Mouse (Mus musculus) hindbrain, postnatal 0 days (tissue): ENCODE measurements around the gene Sart1. TPM values are rescaled to one million over a fixed set of nuclear protein-coding genes. Genes with fewer than 3 reads are reported as not detected.

Source experiments
- ATAC-seq: fragments of 200-750 bp; cut with Nextera tagmentation; 2 replicates; pipeline ENCODE4 v1.8.0; 2017; ENCODE audit warnings: mild to moderate bottlenecking, moderate TSS enrichment, moderate library complexity
- DNase-seq: peaks from one replicate; pipeline ENCODE4 v3.0.0-alpha.2; 2015; ENCODE audit warnings: low spot score
- H3K27ac ChIP-seq: fragments of 300-500 bp; sonication (generic); 2 replicates; pipeline ENCODE4 v1.5.1; 2014; ENCODE audit warnings: mild to moderate bottlenecking
- H3K27me3 ChIP-seq: fragments of 300-500 bp; sonication (generic); 2 replicates; pipeline ENCODE4 v1.6.1; 2014; ENCODE audit warnings: low read length, mixed read lengths; ENCODE audit not compliant: insufficient read depth
- H3K36me3 ChIP-seq: fragments of 300-500 bp; sonication (generic); 2 replicates; pipeline ENCODE4 v1.6.1; 2014; ENCODE audit warnings: low read length, mixed read lengths; ENCODE audit not compliant: insufficient read depth
- H3K4me1 ChIP-seq: fragments of 300-500 bp; sonication (generic); 2 replicates; pipeline ENCODE4 v1.6.1; 2014; ENCODE audit warnings: antibody characterized with exemption, low read length, mixed read lengths; ENCODE audit not compliant: insufficient read depth
- H3K4me2 ChIP-seq: fragments of 300-500 bp; sonication (generic); 2 replicates; pipeline ENCODE4 v1.6.1; 2014; ENCODE audit warnings: low read depth, mild to moderate bottlenecking, low read length, moderate library complexity, mixed read lengths
- H3K4me3 ChIP-seq: fragments of 300-500 bp; sonication (generic); 2 replicates; pipeline ENCODE4 v1.5.1; 2014; ENCODE audit warnings: low read length
- H3K9ac ChIP-seq: fragments of 300-500 bp; sonication (generic); replicated peaks from 2 replicates; pipeline ENCODE4 v1.6.1; 2014; ENCODE audit warnings: mild to moderate bottlenecking, low read length, moderate library complexity, mixed read lengths
- H3K9me3 ChIP-seq: fragments of 300-500 bp; sonication (generic); 2 replicates; pipeline ENCODE4 v1.6.1; 2016; ENCODE audit warnings: low read length, mixed read lengths
- CTCF ChIP-seq: IDR thresholded peaks from 2 replicates; pipeline ENCODE4 v1.5.1; 2016; ENCODE audit warnings: antibody characterized with exemption, control low read depth, low read depth
- WGBS: fragments of 180-500 bp; shearing (Covaris S2); extraction: QIAGEN DNeasy Blood & Tissue Kit; methylation state at CpG from one replicate; pipeline ENCODE4 v1.1.7; 2014; 5-methylcytosine and 5-hydroxymethylcytosine counted together
- polyA plus RNA-seq: library from polyadenylated mRNA; unstranded; fragments of >200 nt; fragmentation: Nextera tagmentation; extraction: Ambion mirVana; gene quantifications from 2 replicates; pipeline ENCODE4 v1.2.1, GENCODE M21; 2015
- total RNA-seq: library from RNA; depleted of rRNA; stranded (reverse); fragments of >200 nt; gene quantifications from 2 replicates; pipeline ENCODE4 v1.2.3, GENCODE M21; 2014

The Sart1 gene
- total and polyA plus RNA-seq, 2 experiments from 2014 or later = 30.5 to 45.0 TPM

DNA sequence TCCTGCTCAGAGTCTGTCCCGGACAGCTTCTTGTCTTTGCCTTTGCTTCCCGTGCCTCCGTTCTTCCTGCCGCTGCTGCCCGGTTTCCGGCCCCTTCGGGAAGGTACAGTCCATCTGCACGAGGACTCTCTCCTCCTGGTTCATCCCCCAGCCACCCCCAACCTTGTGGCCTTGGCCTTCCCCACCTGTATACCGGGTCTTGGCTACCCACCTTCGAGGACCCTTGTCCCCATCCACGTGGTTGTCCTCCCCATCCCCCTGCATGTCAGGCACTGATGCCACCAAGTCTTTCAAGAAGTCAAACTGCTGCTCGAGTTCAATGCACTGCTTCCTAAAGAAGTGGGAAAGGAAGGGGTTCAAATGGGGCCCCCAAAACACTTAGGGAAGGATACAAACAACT lies 35.1 kb upstream of the Sart1 start:
- ATAC-seq (no peak), DNase-seq (no peak)
- H3K9ac ChIP-seq = peak overlapping the region; percentile 94
- peak overlapping the region; percentile 90 for H3K4me2 ChIP-seq
- peaks cover 8% of the 10 kb centered on the region; the same call in 1 of the 2 replicates for H3K36me3 ChIP-seq
- peak overlapping the region; percentile 90 for H3K4me3 ChIP-seq
- H3K9me3 ChIP-seq = no peaks in the 10 kb centered on the region
- TF ChIP-seq CTCF = no peak
- H3K27me3 ChIP-seq = no peaks in the 10 kb centered on the region
- WGBS = 58% methylated on average over 12 of the region's 12 CpGs
- peaks cover 21% of the 10 kb centered on the region for H3K4me1 ChIP-seq
- H3K27ac ChIP-seq = peak overlapping the region; percentile 92; the same call in 1 of the 2 replicates

DNA sequence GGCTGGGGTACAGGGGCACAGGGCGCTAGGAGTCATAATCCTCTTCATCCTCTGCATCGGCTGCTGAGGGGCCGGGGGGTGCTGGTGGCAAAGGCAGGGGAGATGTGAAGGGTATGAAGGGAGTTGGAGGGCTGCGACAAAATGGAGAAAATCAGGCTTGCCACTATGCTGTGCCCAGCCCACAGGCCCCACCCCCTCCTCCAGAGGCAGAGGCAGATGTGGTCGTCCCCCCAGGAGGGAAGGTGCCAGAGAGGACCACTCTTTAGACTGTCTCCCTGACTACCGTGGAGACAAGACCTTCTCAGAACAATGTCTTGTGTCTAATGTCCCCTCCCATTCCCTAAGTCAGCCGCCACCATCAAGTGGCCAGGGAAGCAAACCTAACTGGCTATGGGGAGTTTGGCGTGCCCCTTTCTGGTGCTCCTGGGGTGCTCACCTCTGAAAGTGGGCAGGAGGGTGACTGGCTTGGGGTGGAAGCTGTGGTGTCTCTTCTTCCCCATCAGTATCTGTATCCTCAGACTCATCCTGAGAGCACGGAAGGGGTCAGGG lies 34.5 kb upstream of the Sart1 start:
- no peak for DNase-seq
- Histone ChIP-seq H3K9ac (peak overlapping the region; percentile 94; the same call in 1 of the 2 replicates), H3K36me3 (peaks cover 8% of the 10 kb centered on the region; the same call in 1 of the 2 replicates), H3K9me3 (no peaks in the 10 kb centered on the region), H3K27me3 (no peaks in the 10 kb centered on the region), H3K4me3 (peak overlapping the region; percentile 90; the same call in 1 of the 2 replicates), H3K4me1 (peaks cover 21% of the 10 kb centered on the region), H3K27ac (no peak overlapping the region), H3K4me2 (peak overlapping the region; percentile 90)
- no peak for ATAC-seq
- TF ChIP-seq CTCF = no peak
- 62% methylated on average over 9 of the region's 9 CpGs for WGBS

DNA sequence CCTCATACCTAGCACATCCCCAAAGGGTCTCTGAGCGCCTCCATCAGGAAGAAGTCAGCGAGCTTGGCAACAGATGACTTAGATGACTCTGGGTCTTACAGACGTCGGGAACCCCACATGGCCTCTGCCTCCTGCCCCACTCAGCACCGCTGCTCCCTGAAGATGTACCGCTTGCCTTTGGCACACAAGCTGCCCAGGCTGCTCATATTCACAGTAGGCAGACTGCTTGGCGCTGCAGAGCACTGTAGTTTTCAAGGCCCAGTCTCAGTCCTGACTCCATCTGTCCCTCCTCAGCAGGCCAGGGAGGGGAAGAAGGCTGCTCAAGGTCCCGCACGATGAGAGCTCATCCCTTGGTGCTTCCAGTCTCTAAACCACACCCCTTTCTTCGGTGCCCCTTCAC lies 33.8 kb upstream of the Sart1 start:
- H3K9me3 ChIP-seq = no peaks in the 10 kb centered on the region
- no peak for DNase-seq
- no peak overlapping the region for H3K4me3 ChIP-seq
- H3K9ac ChIP-seq = no peak overlapping the region
- no peak for ATAC-seq
- H3K4me1 ChIP-seq = peaks cover 21% of the 10 kb centered on the region
- WGBS = 76% methylated on average over 10 of the region's 10 CpGs
- H3K36me3 ChIP-seq = peaks cover 8% of the 10 kb centered on the region; the same call in 1 of the 2 replicates
- H3K27me3 ChIP-seq = no peaks in the 10 kb centered on the region
- no peak overlapping the region for H3K4me2 ChIP-seq
- no peak for TF ChIP-seq CTCF
- no peak overlapping the region for H3K27ac ChIP-seq

DNA sequence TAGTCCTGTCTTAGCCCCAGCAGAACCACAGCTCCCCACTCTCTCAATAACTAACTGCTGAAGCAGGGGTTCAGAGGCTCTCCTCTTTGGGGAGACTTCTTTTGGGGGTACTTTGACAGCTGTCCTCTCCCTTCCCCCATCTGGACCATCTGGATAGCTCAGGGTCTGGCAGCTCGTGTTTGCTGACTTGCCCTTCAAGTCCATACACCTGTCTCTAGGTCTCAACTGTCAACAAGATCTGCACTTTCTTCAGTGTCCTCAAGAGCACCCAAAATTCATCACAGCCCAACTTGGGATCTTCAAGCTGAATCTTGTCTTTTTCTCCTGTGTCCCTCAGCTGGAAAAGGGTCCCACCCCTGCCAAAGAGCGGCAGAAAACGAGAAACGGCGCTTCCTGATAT lies 33.3 kb upstream of the Sart1 start:
- H3K27me3 ChIP-seq = no peaks in the 10 kb centered on the region
- ATAC-seq (no peak), DNase-seq (no peak)
- H3K4me2 ChIP-seq = no peak overlapping the region
- H3K9ac ChIP-seq = no peak overlapping the region
- 86% methylated on average over 5 of the region's 5 CpGs for WGBS
- no peak overlapping the region for H3K4me3 ChIP-seq
- peaks cover 8% of the 10 kb centered on the region; the same call in 1 of the 2 replicates for H3K36me3 ChIP-seq
- H3K4me1 ChIP-seq = peaks cover 21% of the 10 kb centered on the region
- no peak overlapping the region for H3K27ac ChIP-seq
- H3K9me3 ChIP-seq = no peaks in the 10 kb centered on the region
- no peak for TF ChIP-seq CTCF

DNA sequence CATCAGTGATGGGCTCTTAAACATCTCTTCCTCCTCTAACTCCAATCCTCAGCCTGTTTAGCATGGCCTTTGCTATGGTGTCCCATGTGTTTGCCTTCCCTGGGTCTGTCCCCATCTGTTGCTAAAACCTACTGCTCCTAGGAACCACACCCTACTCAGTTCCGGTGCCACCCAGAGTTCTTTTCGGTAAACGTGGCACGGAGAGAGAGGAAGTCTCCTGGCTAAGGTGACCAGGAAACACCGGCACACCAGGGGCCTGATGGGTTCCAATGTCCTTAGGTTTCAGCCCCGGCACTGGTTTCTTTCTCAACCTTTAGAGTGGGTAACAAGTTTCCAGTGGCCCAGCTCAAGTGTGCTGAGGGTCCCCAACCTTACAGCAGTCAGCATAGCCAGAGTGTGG lies 32.1 kb upstream of the Sart1 start:
- Histone ChIP-seq H3K4me2 (no peak overlapping the region), H3K36me3 (peaks cover 8% of the 10 kb centered on the region; the same call in 1 of the 2 replicates), H3K27me3 (no peaks in the 10 kb centered on the region), H3K9ac (no peak overlapping the region), H3K27ac (no peak overlapping the region), H3K9me3 (no peaks in the 10 kb centered on the region), H3K4me1 (peaks cover 10% of the 10 kb centered on the region; the same call in 1 of the 2 replicates), H3K4me3 (no peak overlapping the region)
- DNase-seq (no peak), ATAC-seq (no peak)
- 93% methylated on average over 6 of the region's 6 CpGs for WGBS
- no peak for TF ChIP-seq CTCF

DNA sequence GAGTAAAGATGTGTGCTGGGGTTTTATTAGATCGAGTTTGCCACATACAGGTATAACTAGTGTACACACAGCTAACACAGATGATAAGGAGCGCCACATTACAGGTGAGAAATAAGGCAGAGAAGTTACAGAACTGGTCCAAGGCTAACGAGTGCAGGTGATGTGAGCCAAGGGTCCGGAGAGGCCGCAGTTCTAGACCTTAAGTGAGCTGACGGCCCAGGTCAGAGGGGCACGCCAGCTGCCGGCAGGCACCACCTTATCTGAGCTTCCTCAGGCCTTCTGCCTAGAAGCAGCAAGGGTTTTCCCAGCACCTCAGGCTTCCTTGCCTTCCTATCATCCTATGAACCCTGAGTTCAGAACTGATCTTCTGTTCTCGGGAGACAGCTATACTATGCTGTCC lies 31.1 kb upstream of the Sart1 start:
- Histone ChIP-seq H3K27me3 (no peaks in the 10 kb centered on the region), H3K4me3 (no peak overlapping the region), H3K9me3 (no peaks in the 10 kb centered on the region), H3K4me2 (no peak overlapping the region), H3K36me3 (peaks cover 8% of the 10 kb centered on the region; the same call in 1 of the 2 replicates), H3K9ac (no peak overlapping the region), H3K4me1 (peaks cover 10% of the 10 kb centered on the region; the same call in 1 of the 2 replicates), H3K27ac (no peak overlapping the region)
- ATAC-seq = no peak
- WGBS = 95% methylated on average over 9 of the region's 9 CpGs
- DNase-seq = no peak
- TF ChIP-seq CTCF = no peak

DNA sequence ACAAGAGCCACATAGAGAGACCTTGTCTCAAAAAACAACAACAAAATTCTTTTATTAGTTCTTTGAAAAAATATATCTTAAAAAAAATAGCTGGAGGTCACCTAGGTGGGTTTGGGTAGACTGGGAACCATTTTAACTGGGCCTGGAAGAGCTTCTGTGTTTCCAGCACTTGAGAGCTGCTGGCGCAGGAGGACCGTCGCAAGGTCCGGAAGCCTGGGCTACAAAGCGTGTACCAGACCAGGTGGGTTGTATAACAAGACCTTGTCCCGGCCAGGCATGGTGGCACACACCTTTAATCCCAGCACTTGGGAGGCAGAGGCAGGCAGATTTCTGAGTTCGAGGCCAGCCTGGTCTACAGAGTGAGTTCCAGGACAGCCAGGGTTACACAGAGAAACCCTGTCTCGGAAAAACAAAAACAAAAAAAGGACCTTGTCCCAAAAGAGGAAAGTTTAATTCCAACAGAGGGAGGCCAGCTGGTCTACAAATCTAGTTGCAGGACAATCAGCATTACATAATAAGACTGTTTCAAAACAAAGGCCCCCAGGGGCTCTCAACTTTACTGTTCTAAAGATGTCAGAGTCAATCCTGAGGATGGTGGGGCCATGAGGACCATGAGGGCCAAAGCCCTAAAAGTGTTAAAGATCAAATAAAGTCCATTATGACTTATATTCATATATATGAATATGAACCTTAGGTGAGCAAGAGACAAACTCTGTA lies 30.4 kb upstream of the Sart1 start:
- H3K4me1 ChIP-seq = peaks cover 10% of the 10 kb centered on the region; the same call in 1 of the 2 replicates
- H3K9me3 ChIP-seq = no peaks in the 10 kb centered on the region
- H3K36me3 ChIP-seq = peaks cover 8% of the 10 kb centered on the region; the same call in 1 of the 2 replicates
- WGBS = 94% methylated on average over 8 of the region's 8 CpGs
- no peaks in the 10 kb centered on the region for H3K27me3 ChIP-seq
- no peak overlapping the region for H3K27ac ChIP-seq
- no peak overlapping the region for H3K9ac ChIP-seq
- no peak overlapping the region for H3K4me3 ChIP-seq
- H3K4me2 ChIP-seq = no peak overlapping the region
- DNase-seq = no peak
- TF ChIP-seq CTCF = no peak
- no peak for ATAC-seq
